Comparison of ENCODE assay signal across 9 mouse cellular contexts in genomic region chr16:16559016-16559877, GRCm38 (mm10). TPM values are rescaled to one million over a fixed set of nuclear protein-coding genes. Genes with fewer than 3 reads are reported as not detected.
DNase-seq lines count a peak whose midpoint lies in the region; ATAC-seq and TF ChIP-seq lines count a peak whose summit lies in the region.
"Had no signal": no experiment of that assay in that cellular context is flagged by ENCODE, and none has a peak within 500 bp of the region (broad histone marks: within the 10 kb centered on the region; RNA-seq: fewer than 3 reads in every experiment).

No protein-coding gene starts in this region.

- peak overlapping the region; percentile 53 for H3K4me3 ChIP-seq in embryonic facial prominence, embryonic 10.5 days
- peak overlapping the region; percentile 52 for H3K4me3 ChIP-seq in neural tube, embryonic 14.5 days (ENCODE audit: low read depth, low read length)
- H3K4me3 ChIP-seq in kidney, adult 2 months (ENCODE audit: insufficient read depth, low read depth, low read length): no peak overlapping the region

- peak; percentile 63 for ATAC-seq in neural tube, embryonic 14.5 days (ENCODE audit: low read depth)

- H3K4me1 ChIP-seq in embryonic facial prominence, embryonic 10.5 days: peaks cover 22% of the 10 kb centered on the region
- peaks cover 9% of the 10 kb centered on the region for H3K4me1 ChIP-seq in neural tube, embryonic 14.5 days (ENCODE audit: control insufficient read depth, insufficient read depth, low read length)
- 0 out of 2 replicates have a peak, but pooled peaks cover 5% of the 10 kb centered on the region for H3K4me1 ChIP-seq in kidney, adult 2 months (ENCODE audit: control insufficient read depth, insufficient read depth, low read length)

- intact Hi-C loops in left cerebral cortex, postnatal 25 days (cut with DNase I): no loop called here

- H3K27me3 ChIP-seq in embryonic facial prominence, embryonic 10.5 days (replicated peaks; ENCODE audit: low read depth, poor library complexity, severe bottlenecking): no peaks in the 10 kb centered on the region
- H3K27me3 ChIP-seq in neural tube, embryonic 14.5 days (ENCODE audit: control insufficient read depth, insufficient read depth, low read length): no peaks in the 10 kb centered on the region
- no peaks in the 10 kb centered on the region for H3K27me3 ChIP-seq in kidney, adult 2 months (replicated peaks; ENCODE audit: control insufficient read depth, insufficient read depth, low read length)

- H3K9me3 ChIP-seq in embryonic facial prominence, embryonic 10.5 days: no peaks in the 10 kb centered on the region
- H3K9me3 ChIP-seq in neural tube, embryonic 14.5 days (ENCODE audit: control insufficient read depth, low read length): no peaks in the 10 kb centered on the region

- H3K27ac ChIP-seq in embryonic facial prominence, embryonic 10.5 days (replicated peaks): peak overlapping the region; percentile 78
- H3K27ac ChIP-seq in neural tube, embryonic 14.5 days (ENCODE audit: low read depth, low read length): peak overlapping the region; percentile 82
- no peak overlapping the region for H3K27ac ChIP-seq in kidney, adult 2 months (ENCODE audit: insufficient read depth, low read depth, low read length)
- H3K27ac ChIP-seq: liver, embryonic 14.5 days had no signal

- TF ChIP-seq POLR2A in kidney, adult 2 months (IDR thresholded peaks at IDR 0.05; ENCODE audit: low read depth, low read length): no peak

- peak; percentile 45 to 55 for DNase-seq in left cerebral cortex, postnatal 25 days (ENCODE audit: low spot score in 2 of 2)
- DNase-seq in left cerebral cortex, adult 8-10 months (ENCODE audit: low spot score in 2 of 2): no peak
- peak; percentile 7 for DNase-seq in embryonic facial prominence, embryonic 10.5 days (ENCODE audit: low spot score)
- peak; percentile 33 for DNase-seq in layer of hippocampus, adult 9-10 months (ENCODE audit: low spot score)
- DNase-seq in spleen, adult 18-20 months: no peak
- DNase-seq in kidney, postnatal 10 days: no peak
- no peak for DNase-seq in kidney, adult 2 months

- peak overlapping the region; percentile 55 for H3K9ac ChIP-seq in neural tube, embryonic 14.5 days (replicated peaks; ENCODE audit: low read depth, low read length)
- H3K9ac ChIP-seq: liver, embryonic 14.5 days had no signal

- TF ChIP-seq CTCF in kidney, adult 2 months (conservative IDR thresholded peaks at IDR 0.05; ENCODE audit: insufficient read depth, insufficient read length, low read depth, low read length): no peak

- 45% methylated on average over 3 of the region's 3 CpGs for WGBS in embryonic facial prominence, embryonic 10.5 days
- WGBS in neural tube, embryonic 14.5 days: 5% methylated on average over 3 of the region's 3 CpGs
- WGBS in kidney, adult 2 months: 79% methylated on average over 3 of the region's 3 CpGs

- peak overlapping the region; percentile 54 for H3K4me2 ChIP-seq in neural tube, embryonic 14.5 days (ENCODE audit: low read depth, low read length)

- no peaks in the 10 kb centered on the region for H3K36me3 ChIP-seq in embryonic facial prominence, embryonic 10.5 days (replicated peaks)
- H3K36me3 ChIP-seq in neural tube, embryonic 14.5 days (ENCODE audit: control insufficient read depth, insufficient read depth, low read length): no peaks in the 10 kb centered on the region
- H3K36me3 ChIP-seq in kidney, adult 2 months (ENCODE audit: control insufficient read depth, insufficient read depth, low read length): no peaks in the 10 kb centered on the region

RNA-seq across cellular contexts. Expression of gene Fgd4, which starts 41.1 kb away (rescaled TPM):
- 10 to 100 TPM; 34.4 to 38.2 TPM for total RNA-seq in left cerebral cortex, postnatal 25 days (2021)
- 10 to 100 TPM; 27.5 to 33.1 (median 28.9) TPM for total RNA-seq in left cerebral cortex, adult 8-10 months (2022)
- 10.3 and 12.8 TPM in 2 replicates for polyA plus RNA-seq in embryonic facial prominence, embryonic 10.5 days (2016; fragmentation: Nextera tagmentation; extraction: Ambion mirVana)
- polyA plus RNA-seq in neural tube, embryonic 14.5 days (2014; fragmentation: Nextera tagmentation; extraction: Ambion mirVana): 25.3 and 30.1 TPM in 2 replicates
- polyA plus RNA-seq in kidney, adult 2 months (2012; rRNA removed): 7.0 and 7.3 TPM in 2 replicates

Comparison
In these comparisons a context has a peak if more than half of its experiments do, and no peak if none do; other contexts are left out.
1. DNase-seq: peak in left cerebral cortex, postnatal 25 days (2 of 2), embryonic facial prominence, embryonic 10.5 days (single experiment) and layer of hippocampus, adult 9-10 months (single experiment); none in left cerebral cortex, adult 8-10 months (0 of 2), spleen, adult 18-20 months (0 of 2), kidney, postnatal 10 days (single experiment) and kidney, adult 2 months (single experiment).